Mouse (Mus musculus) cerebellum, postnatal 10 days (tissue): ENCODE data around the gene Chgb.

ENCODE experiments used
- DNase-seq, 2 experiments: peaks; one replicate each; pipeline ENCODE4 v3.0.0; 2021; ENCODE audit warnings: mixed read lengths in 2 of 2

Gene Chgb

GRCm38 (mm10) chr2:132780978-132781377 lies at the start of gene Chgb:
TSS of gene Chgb (plus strand) at chr2:132781278.
- DNase-seq: no peak

GRCm38 (mm10) chr2:132732940-132733339 lies 48.1 kb upstream of the Chgb start:
- no peak for DNase-seq

- DNase-seq: no peak
These were observed 47.2 kb upstream of the Chgb start for GRCm38 (mm10) chr2:132733603-132734573.

- peak; percentile 80 to 83 for DNase-seq
These were observed 42.2 kb upstream of the Chgb start for GRCm38 (mm10) chr2:132738816-132739432.

GRCm38 (mm10) chr2:132741862-132742347 lies 39.2 kb upstream of the Chgb start:
- DNase-seq: no peak

- DNase-seq: peak; percentile 54 to 67
These were observed 36.2 kb upstream of the Chgb start for GRCm38 (mm10) chr2:132744866-132745265.

GRCm38 (mm10) chr2:132746108-132746507 lies 35.0 kb upstream of the Chgb start:
- no peak for DNase-seq

- peak; percentile 51 to 59 for DNase-seq
These were observed 30.4 kb upstream of the Chgb start for GRCm38 (mm10) chr2:132750726-132751125.

- peak; percentile 82 to 89 for DNase-seq
These were observed 29.7 kb upstream of the Chgb start for GRCm38 (mm10) chr2:132751141-132752066.

GRCm38 (mm10) chr2:132752398-132752797 lies 28.7 kb upstream of the Chgb start:
- DNase-seq: peak in 1 of 2 experiments; percentile 42

GRCm38 (mm10) chr2:132753137-132753536 lies 27.9 kb upstream of the Chgb start:
- peak; percentile 62 to 64 for DNase-seq

GRCm38 (mm10) chr2:132757911-132758310 lies 23.2 kb upstream of the Chgb start:
- no peak for DNase-seq

- no peak for DNase-seq
These were observed 10.3 kb upstream of the Chgb start for GRCm38 (mm10) chr2:132770822-132771221.

GRCm38 (mm10) chr2:132781439-132782068 lies 476 bp downstream of the Chgb start:
- DNase-seq: peak; percentile 89 to 93

- peak; percentile 47 to 61 for DNase-seq
These were observed 3.0 kb downstream of the Chgb start for GRCm38 (mm10) chr2:132784039-132784438.

- peak; percentile 84 to 86 for DNase-seq
These were observed 12.5 kb downstream of the Chgb start for GRCm38 (mm10) chr2:132793441-132794203.

GRCm38 (mm10) chr2:132794204-132794586 lies 13.1 kb downstream of the Chgb start:
- DNase-seq: peak; percentile 40 to 46

GRCm38 (mm10) chr2:132802976-132803375 lies 21.9 kb downstream of the Chgb start:
- no peak for DNase-seq

GRCm38 (mm10) chr2:132815608-132816314 lies 34.7 kb downstream of the Chgb start, which contains the start of the genes Trmt6 and Mcm8:
TSS of gene Trmt6 (minus strand) at chr2:132816055.
TSS of gene Mcm8 (plus strand) at chr2:132816141.
- DNase-seq: peak; percentile 95 to 97

- peak; percentile 33 to 43 for DNase-seq
These were observed 60.0 kb downstream of the Chgb start for GRCm38 (mm10) chr2:132841071-132841470.
